14 mouse cellular contexts compared by ENCODE assay signal in genomic region chr13:23157848-23158247, GRCm38 (mm10). TPM values are rescaled to one million over a fixed set of nuclear protein-coding genes. Genes with fewer than 3 reads are reported as not detected.
A peak's percentile ranks its signal among the peaks of the same experiment; 100 is the strongest.
DNase-seq lines count a peak whose midpoint lies in the region; ATAC-seq and TF ChIP-seq lines count a peak whose summit lies in the region.
"Had no signal": no experiment of that assay in that cellular context is flagged by ENCODE, and none has a peak within 500 bp of the region (broad histone marks: within the 10 kb centered on the region; RNA-seq: fewer than 3 reads in every experiment).

No protein-coding gene starts in this region.

- POLR2A ChIA-PET in Patski (lab: Charles Lee): no interaction called here

- in situ Hi-C loops in Patski (cut with MboI; ENCODE audit: low pct_unique_long_range_greater_than_20kb): no loop called here

- CTCF ChIA-PET in Patski (lab: Charles Lee): no interaction called here

- H3K27ac ChIP-seq in heart, embryonic 11.5 days (ENCODE audit: low read depth, low read length): no peak overlapping the region
- no peak overlapping the region for H3K27ac ChIP-seq in lung, embryonic 16.5 days (ENCODE audit: low read length)
- H3K27ac ChIP-seq: hindbrain, embryonic 12.5 days had no signal

- WGBS in heart, embryonic 11.5 days (ENCODE audit: insufficient replicate concordance): 53% methylated on average over 3 of the region's 3 CpGs
- WGBS in lung, embryonic 16.5 days: 34% methylated on average over 3 of the region's 3 CpGs

- H3K4me1 ChIP-seq in heart, embryonic 11.5 days (ENCODE audit: control insufficient read depth, insufficient read depth, low read length): no peaks in the 10 kb centered on the region
- H3K4me1 ChIP-seq in lung, embryonic 16.5 days (replicated peaks; ENCODE audit: control insufficient read depth, insufficient read depth, low read length): no peaks in the 10 kb centered on the region
- H3K4me1 ChIP-seq: hindbrain, embryonic 12.5 days had no signal

- ATAC-seq in heart, embryonic 11.5 days (replicated peaks; ENCODE audit: insufficient number of reproducible peaks, low FRiP score, low TSS enrichment): no peak; the same call in 1 of the 2 replicates
- ATAC-seq in lung, embryonic 16.5 days (ENCODE audit: low read depth): peak; percentile 28; the same call in 1 of the 2 replicates
- ATAC-seq in Patski: peak; percentile 74
- ATAC-seq: liver, postnatal 0 days had no signal

- peak; percentile 55 for DNase-seq in heart, adult 11 months
- no peak for DNase-seq in lung, postnatal 10 days
- DNase-seq in Patski (ENCODE audit: low read depth, low spot score): peak; percentile 19
- peak; percentile 53 to 58 for DNase-seq in kidney, postnatal 25 days
- no peak for DNase-seq in spleen, postnatal 14 days (ENCODE audit: low spot score in 2 of 2)
- no peak for DNase-seq in frontal cortex, postnatal 14 days (ENCODE audit: low spot score in 2 of 2)
- DNase-seq: cerebellum, adult 9-10 months; liver, postnatal 0 days; thymus, postnatal 4 days had no signal

- TF ChIP-seq CTCF in Patski (IDR thresholded peaks at IDR 0.05): no peak

- no peaks in the 10 kb centered on the region for H3K36me3 ChIP-seq in heart, embryonic 11.5 days (ENCODE audit: control insufficient read depth, insufficient read depth, low read length)
- H3K36me3 ChIP-seq in lung, embryonic 16.5 days (ENCODE audit: control insufficient read depth, insufficient read depth, low read length): no peaks in the 10 kb centered on the region
- H3K36me3 ChIP-seq: hindbrain, embryonic 12.5 days had no signal

- H3K4me2 ChIP-seq in heart, embryonic 11.5 days: no peak overlapping the region
- H3K4me2 ChIP-seq in lung, embryonic 16.5 days (ENCODE audit: low read depth, low read length): no peak overlapping the region
- H3K4me2 ChIP-seq: hindbrain, embryonic 12.5 days had no signal

- no peaks in the 10 kb centered on the region for H3K27me3 ChIP-seq in heart, embryonic 11.5 days (ENCODE audit: control insufficient read depth, insufficient read depth, low read length)
- H3K27me3 ChIP-seq in lung, embryonic 16.5 days (ENCODE audit: control insufficient read depth, insufficient read depth, low read depth, low read length): no peaks in the 10 kb centered on the region
- no peaks in the 10 kb centered on the region for H3K27me3 ChIP-seq in Patski
- H3K27me3 ChIP-seq: hindbrain, embryonic 12.5 days had no signal

- no peak overlapping the region for H3K9ac ChIP-seq in heart, embryonic 11.5 days (ENCODE audit: low read depth, low read length)
- H3K9ac ChIP-seq in lung, embryonic 16.5 days (ENCODE audit: low read length): no peak overlapping the region
- H3K9ac ChIP-seq: hindbrain, embryonic 12.5 days; liver, postnatal 0 days had no signal

- no peaks in the 10 kb centered on the region for H3K9me3 ChIP-seq in heart, embryonic 11.5 days (replicated peaks; ENCODE audit: control insufficient read depth, low read length)
- no peaks in the 10 kb centered on the region for H3K9me3 ChIP-seq in lung, embryonic 16.5 days (ENCODE audit: control insufficient read depth, low read length)
- H3K9me3 ChIP-seq: hindbrain, embryonic 12.5 days had no signal

- no peak overlapping the region for H3K4me3 ChIP-seq in heart, embryonic 11.5 days (ENCODE audit: low read depth, low read length)
- H3K4me3 ChIP-seq in lung, embryonic 16.5 days (ENCODE audit: low read length): no peak overlapping the region
- H3K4me3 ChIP-seq: erythroblast, embryonic 14.5 days; hindbrain, embryonic 12.5 days had no signal

RNA-seq across cellular contexts. Expression of gene Vmn1r219, which starts 1.3 kb away (rescaled TPM):
- not detected in 2 replicates for polyA plus RNA-seq in heart, embryonic 11.5 days (2014; fragmentation: Nextera tagmentation; extraction: Ambion mirVana)
- polyA plus RNA-seq in lung, embryonic 16.5 days (2015; fragmentation: Nextera tagmentation; extraction: Ambion mirVana): not detected in 2 replicates
- polyA plus RNA-seq in Patski (2021): not detected
- polyA plus RNA-seq: erythroblast, embryonic 14.5 days; hindbrain, embryonic 12.5 days; large intestine, adult 2 months; liver, postnatal 0 days had no signal

RNA-seq across cellular contexts. Expression of gene Vmn1r218, which starts 24.9 kb away (rescaled TPM):
- polyA plus RNA-seq in heart, embryonic 11.5 days (2014; fragmentation: Nextera tagmentation; extraction: Ambion mirVana): not detected in 2 replicates
- polyA plus RNA-seq in lung, embryonic 16.5 days (2015; fragmentation: Nextera tagmentation; extraction: Ambion mirVana): not detected in 2 replicates
- polyA plus RNA-seq in Patski (2021): not detected
- polyA plus RNA-seq: erythroblast, embryonic 14.5 days; hindbrain, embryonic 12.5 days; large intestine, adult 2 months; liver, postnatal 0 days had no signal

RNA-seq across cellular contexts. Expression of gene Vmn1r220, which starts 29.9 kb away (rescaled TPM):
- polyA plus RNA-seq in heart, embryonic 11.5 days (2014; fragmentation: Nextera tagmentation; extraction: Ambion mirVana): not detected in 2 replicates
- polyA plus RNA-seq in lung, embryonic 16.5 days (2015; fragmentation: Nextera tagmentation; extraction: Ambion mirVana): not detected in 2 replicates
- 0.03 TPM for polyA plus RNA-seq in Patski (2021)
- polyA plus RNA-seq: erythroblast, embryonic 14.5 days; hindbrain, embryonic 12.5 days; large intestine, adult 2 months; liver, postnatal 0 days had no signal

RNA-seq across cellular contexts. Expression of gene Vmn1r217, which starts 39.8 kb away (rescaled TPM):
- not detected in 2 replicates for polyA plus RNA-seq in heart, embryonic 11.5 days (2014; fragmentation: Nextera tagmentation; extraction: Ambion mirVana)
- polyA plus RNA-seq in lung, embryonic 16.5 days (2015; fragmentation: Nextera tagmentation; extraction: Ambion mirVana): not detected in 2 replicates
- not detected for polyA plus RNA-seq in Patski (2021)
- polyA plus RNA-seq: erythroblast, embryonic 14.5 days; hindbrain, embryonic 12.5 days; large intestine, adult 2 months; liver, postnatal 0 days had no signal

RNA-seq across cellular contexts. Expression of gene Vmn1r221, which starts 56.1 kb away (rescaled TPM):
- not detected in 2 replicates for polyA plus RNA-seq in heart, embryonic 11.5 days (2014; fragmentation: Nextera tagmentation; extraction: Ambion mirVana)
- polyA plus RNA-seq in lung, embryonic 16.5 days (2015; fragmentation: Nextera tagmentation; extraction: Ambion mirVana): not detected in 2 replicates
- not detected for polyA plus RNA-seq in Patski (2021)
- polyA plus RNA-seq: erythroblast, embryonic 14.5 days; hindbrain, embryonic 12.5 days; large intestine, adult 2 months; liver, postnatal 0 days had no signal

Comparison
In these comparisons a context has a peak if more than half of its experiments do, and no peak if none do; other contexts are left out.
1. DNase-seq: peak in heart, adult 11 months (single experiment), Patski (single experiment) and kidney, postnatal 25 days (2 of 2); none in lung, postnatal 10 days (single experiment), spleen, postnatal 14 days (0 of 2) and frontal cortex, postnatal 14 days (0 of 2).